In the genomic region with DNA sequence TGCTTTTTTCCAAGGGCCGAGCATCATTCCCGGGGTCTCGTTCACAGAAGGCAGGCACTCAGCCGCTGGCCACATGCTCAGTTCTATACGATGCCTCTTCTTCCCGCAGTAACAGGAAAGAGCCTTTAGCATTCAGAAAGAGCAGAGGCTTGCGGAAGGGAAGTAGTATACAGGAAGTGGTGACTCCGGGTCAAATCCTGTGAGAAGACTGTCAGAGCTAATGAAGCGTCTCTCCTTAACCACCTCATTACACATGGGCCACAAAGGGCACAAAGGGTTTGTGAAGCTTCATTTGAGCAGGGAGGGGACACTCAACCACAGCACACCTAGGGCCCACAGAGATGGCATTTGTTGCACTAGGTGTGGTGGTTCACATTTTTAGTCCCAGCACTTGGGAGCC, we compare ENCODE assay signal across 16 mouse cellular contexts. TPM values are rescaled to one million over a fixed set of nuclear protein-coding genes. Genes with fewer than 3 reads are reported as not detected.
A peak's percentile ranks its signal among the peaks of the same experiment; 100 is the strongest.
DNase-seq lines count a peak whose midpoint lies in the region; ATAC-seq and TF ChIP-seq lines count a peak whose summit lies in the region.
"Had no signal": no experiment of that assay in that cellular context is flagged by ENCODE, and none has a peak within 500 bp of the region (broad histone marks: within the 10 kb centered on the region; RNA-seq: fewer than 3 reads in every experiment).

No protein-coding gene starts in this region.

- TF ChIP-seq CTCF in lung, embryonic 14.5 days (IDR thresholded peaks at IDR 0.05; ENCODE audit: low read depth), result no peak
- no peak for TF ChIP-seq CTCF in intestine, postnatal 0 days (IDR thresholded peaks at IDR 0.05; ENCODE audit: low read depth)

- no peaks in the 10 kb centered on the region for H3K9me3 ChIP-seq in lung, embryonic 14.5 days (ENCODE audit: low read depth, low read length)
- H3K9me3 ChIP-seq in intestine, postnatal 0 days (ENCODE audit: control insufficient read depth), result no peaks in the 10 kb centered on the region
- H3K9me3 ChIP-seq: hindbrain, embryonic 15.5 days; neural tube, embryonic 15.5 days had no signal

- WGBS in lung, embryonic 14.5 days, result 64% methylated on average over 9 of the region's 9 CpGs
- WGBS in intestine, postnatal 0 days, result 76% methylated on average over 9 of the region's 9 CpGs

- no peaks in the 10 kb centered on the region for H3K4me1 ChIP-seq in lung, embryonic 14.5 days (ENCODE audit: insufficient read depth)
- H3K4me1 ChIP-seq in intestine, postnatal 0 days (replicated peaks; ENCODE audit: control insufficient read depth, insufficient read depth, low read length), result no peaks in the 10 kb centered on the region
- H3K4me1 ChIP-seq: hindbrain, embryonic 15.5 days; neural tube, embryonic 15.5 days had no signal

- H3K4me3 ChIP-seq in lung, embryonic 14.5 days (ENCODE audit: low read depth, low read length), result no peak overlapping the region
- H3K4me3 ChIP-seq in intestine, postnatal 0 days (ENCODE audit: low read depth, low read length), result no peak overlapping the region
- H3K4me3 ChIP-seq: hindbrain, embryonic 15.5 days; liver, embryonic 15.5 days; neural tube, embryonic 15.5 days had no signal

- H3K27ac ChIP-seq in lung, embryonic 14.5 days (ENCODE audit: low read depth), result no peak overlapping the region
- no peak overlapping the region for H3K27ac ChIP-seq in intestine, postnatal 0 days (ENCODE audit: low read depth, low read length)
- H3K27ac ChIP-seq: hindbrain, embryonic 15.5 days; liver, embryonic 15.5 days; neural tube, embryonic 15.5 days had no signal

- DNase-seq in lung, embryonic 14.5 days, result peak; percentile 27
- no peak for DNase-seq in lung, postnatal 25 days (ENCODE audit: low spot score)
- DNase-seq in A20 (ENCODE audit: low read depth, low spot score), result peak; percentile 23
- peak; percentile 54 to 64 for DNase-seq in natural killer cell, adult 2 months (ENCODE audit: low spot score in 2 of 2)
- no peak for DNase-seq in kidney, adult 11 months
- DNase-seq in right cerebral cortex, adult 18-20 months, result no peak
- DNase-seq: adrenal gland, postnatal 14 days; cerebellum, postnatal 14 days; heart, postnatal 14 days; layer of hippocampus, postnatal 36 days had no signal

- H3K27me3 ChIP-seq in lung, embryonic 14.5 days (ENCODE audit: insufficient read depth, low read length), result no peaks in the 10 kb centered on the region
- H3K27me3 ChIP-seq in intestine, postnatal 0 days (replicated peaks; ENCODE audit: control insufficient read depth, insufficient read depth, low read length), result no peaks in the 10 kb centered on the region
- H3K27me3 ChIP-seq: hindbrain, embryonic 15.5 days; liver, embryonic 15.5 days; neural tube, embryonic 15.5 days had no signal

- H3K36me3 ChIP-seq in lung, embryonic 14.5 days (ENCODE audit: insufficient read depth), result no peaks in the 10 kb centered on the region
- H3K36me3 ChIP-seq in intestine, postnatal 0 days (ENCODE audit: control insufficient read depth, insufficient read depth), result no peaks in the 10 kb centered on the region
- H3K36me3 ChIP-seq: hindbrain, embryonic 15.5 days; liver, embryonic 15.5 days; neural tube, embryonic 15.5 days had no signal

- H3K9ac ChIP-seq in lung, embryonic 14.5 days, result no peak overlapping the region
- H3K9ac ChIP-seq in intestine, postnatal 0 days (ENCODE audit: low read depth, low read length), result no peak overlapping the region
- H3K9ac ChIP-seq: hindbrain, embryonic 15.5 days; liver, embryonic 15.5 days; neural tube, embryonic 15.5 days had no signal

- ATAC-seq in lung, embryonic 14.5 days (ENCODE audit: insufficient read depth), result no peak
- peak; percentile 51 for ATAC-seq in common myeloid progenitor, adult 5-6 weeks (replicated peaks; ENCODE audit: low read depth, poor library complexity, severe bottlenecking)
- no peak for ATAC-seq in intestine, postnatal 0 days
- ATAC-seq: forebrain, embryonic 16.5 days had no signal

- H3K4me2 ChIP-seq in lung, embryonic 14.5 days, result no peak overlapping the region
- no peak overlapping the region for H3K4me2 ChIP-seq in intestine, postnatal 0 days (replicated peaks; ENCODE audit: low read depth)
- H3K4me2 ChIP-seq: hindbrain, embryonic 15.5 days; liver, embryonic 15.5 days; neural tube, embryonic 15.5 days had no signal

RNA-seq across cellular contexts. Expression of a gene that starts 55.1 kb away (rescaled TPM):
- polyA plus RNA-seq in lung, embryonic 14.5 days (2014; fragmentation: Nextera tagmentation; extraction: Ambion mirVana), result 5.0 and 7.1 TPM in 2 replicates
- 66.9 and 67.4 TPM in 2 replicates for total RNA-seq in common myeloid progenitor, adult 5-6 weeks (2017)
- 34.6 and 36.9 TPM in 2 replicates for polyA plus RNA-seq in intestine, postnatal 0 days (2015; fragmentation: Nextera tagmentation; extraction: Ambion mirVana)

RNA-seq across cellular contexts. Expression of a gene that starts 56.6 kb away (rescaled TPM):
- polyA plus RNA-seq in lung, embryonic 14.5 days (2014; fragmentation: Nextera tagmentation; extraction: Ambion mirVana), result 30.9 and 32.5 TPM in 2 replicates
- total RNA-seq in common myeloid progenitor, adult 5-6 weeks (2017), result 62.8 and 68.5 TPM in 2 replicates
- 56.4 and 57.8 TPM in 2 replicates for polyA plus RNA-seq in intestine, postnatal 0 days (2015; fragmentation: Nextera tagmentation; extraction: Ambion mirVana)

Comparison
In these comparisons a context has a peak if more than half of its experiments do, and no peak if none do; other contexts are left out.
1. DNase-seq: peak in lung, embryonic 14.5 days (single experiment), A20 (single experiment) and natural killer cell, adult 2 months (2 of 2); none in lung, postnatal 25 days (single experiment), kidney, adult 11 months (single experiment) and right cerebral cortex, adult 18-20 months (single experiment).